Mouse (Mus musculus): ENCODE results near the gene Mogat2. TPM values are rescaled to one million over a fixed set of nuclear protein-coding genes. Genes with fewer than 3 reads are reported as not detected.

Gene Mogat2
- polyA plus RNA-seq, 3 experiments from 2014 or later = not detected

Other genes with a start within 250 kb of the Mogat2 start
- gene Uvrag, start 97.5 kb downstream of the Mogat2 start, polyA plus RNA-seq (2017; shearing (Covaris generic)) = 1 to 10 TPM; 5.7 to 9.7 (median 7.0) TPM
- gene Dgat2, start 55.9 kb downstream of the Mogat2 start, polyA plus RNA-seq (2017; shearing (Covaris generic)) = 1 to 10 TPM in 1 of 3 experiments, under 1 TPM in 2; 0.54 to 1.8 (median 0.91) TPM
- gene Map6, start 28.8 kb upstream of the Mogat2 start, polyA plus RNA-seq (2017; shearing (Covaris generic)) = 1 to 10 TPM; 3.1 to 5.6 (median 3.2) TPM
- not detected for gene Serpinh1, start 114.6 kb upstream of the Mogat2 start, polyA plus RNA-seq (2017; shearing (Covaris generic))
- 10 to 100 TPM; 15.1 to 29.0 (median 17.5) TPM for gene Gdpd5, start 142.8 kb upstream of the Mogat2 start, polyA plus RNA-seq (2017; shearing (Covaris generic))
- gene Klhl35, start 227.4 kb upstream of the Mogat2 start, polyA plus RNA-seq (2017; shearing (Covaris generic)) = under 1 TPM in 1 of 3 experiments, not detected in 2; 0.52 TPM
- gene Rps3, start 245.1 kb upstream of the Mogat2 start, polyA plus RNA-seq (2017; shearing (Covaris generic)) = 1,000 to 10,000 TPM; 2,539 to 3,992 (median 2,708) TPM